Comparison of ENCODE assay signal across 23 mouse cellular contexts in genomic region chr19:41462166-41462735, GRCm38 (mm10). TPM values are rescaled to one million over a fixed set of nuclear protein-coding genes. Genes with fewer than 3 reads are reported as not detected.
DNase-seq lines count a peak whose midpoint lies in the region; ATAC-seq and TF ChIP-seq lines count a peak whose summit lies in the region.
"Had no signal": no experiment of that assay in that cellular context is flagged by ENCODE, and none has a peak within 500 bp of the region (broad histone marks: within the 10 kb centered on the region; RNA-seq: fewer than 3 reads in every experiment).

No protein-coding gene starts in this region.

- H3K27me3 ChIP-seq in heart, embryonic 10.5 days (ENCODE audit: insufficient read depth, poor library complexity, severe bottlenecking), result no peaks in the 10 kb centered on the region
- no peaks in the 10 kb centered on the region for H3K27me3 ChIP-seq in heart, embryonic 11.5 days (ENCODE audit: control insufficient read depth, insufficient read depth, low read length)
- no peaks in the 10 kb centered on the region for H3K27me3 ChIP-seq in liver, adult 2 months (ENCODE audit: control insufficient read depth, insufficient read depth, low read length)
- no peaks in the 10 kb centered on the region for H3K27me3 ChIP-seq in midbrain, embryonic 11.5 days (ENCODE audit: control insufficient read depth, insufficient read depth, low read length)
- H3K27me3 ChIP-seq in midbrain, postnatal 0 days (ENCODE audit: insufficient read depth, low read length), result no peaks in the 10 kb centered on the region
- H3K27me3 ChIP-seq: embryonic facial prominence, embryonic 13.5 days; embryonic facial prominence, embryonic 15.5 days; forebrain, embryonic 12.5 days had no signal

- H3K79me2 ChIP-seq in liver, adult 2 months (ENCODE audit: control insufficient read depth, insufficient read depth, low read length), result no peaks in the 10 kb centered on the region

- H3K27ac ChIP-seq in heart, embryonic 10.5 days, result no peak overlapping the region
- H3K27ac ChIP-seq in heart, embryonic 11.5 days (ENCODE audit: low read depth, low read length), result no peak overlapping the region
- no peak overlapping the region for H3K27ac ChIP-seq in liver, adult 2 months (replicated peaks; ENCODE audit: insufficient read depth, low read depth, low read length)
- H3K27ac ChIP-seq in midbrain, embryonic 11.5 days (ENCODE audit: low read depth, low read length), result no peak overlapping the region
- no peak overlapping the region for H3K27ac ChIP-seq in midbrain, postnatal 0 days (ENCODE audit: low read depth, low read length)
- H3K27ac ChIP-seq: embryonic facial prominence, embryonic 13.5 days; embryonic facial prominence, embryonic 15.5 days; forebrain, embryonic 10.5 days; forebrain, embryonic 12.5 days had no signal

- no peak overlapping the region for H3K4me2 ChIP-seq in heart, embryonic 11.5 days
- no peak overlapping the region for H3K4me2 ChIP-seq in midbrain, embryonic 11.5 days
- H3K4me2 ChIP-seq in midbrain, postnatal 0 days (ENCODE audit: low read depth, low read length, poor library complexity, severe bottlenecking), result no peak overlapping the region
- H3K4me2 ChIP-seq: embryonic facial prominence, embryonic 13.5 days; embryonic facial prominence, embryonic 15.5 days; forebrain, embryonic 12.5 days had no signal

- WGBS in heart, embryonic 10.5 days, result 82% methylated on average over 9 of the region's 9 CpGs
- 82% methylated on average over 9 of the region's 9 CpGs for WGBS in heart, embryonic 11.5 days (ENCODE audit: insufficient replicate concordance)
- 62% methylated on average over 9 of the region's 9 CpGs for WGBS in liver, adult 2 months
- WGBS in midbrain, embryonic 11.5 days, result 80% methylated on average over 9 of the region's 9 CpGs
- WGBS in midbrain, postnatal 0 days, result 79% methylated on average over 9 of the region's 9 CpGs

- no peak overlapping the region for H3K9ac ChIP-seq in heart, embryonic 11.5 days (ENCODE audit: low read depth, low read length)
- H3K9ac ChIP-seq in liver, adult 2 months (ENCODE audit: low read depth, low read length), result no peak overlapping the region
- H3K9ac ChIP-seq in midbrain, embryonic 11.5 days (ENCODE audit: low read length), result no peak overlapping the region
- no peak overlapping the region for H3K9ac ChIP-seq in midbrain, postnatal 0 days (replicated peaks; ENCODE audit: low read length, poor library complexity, severe bottlenecking)
- H3K9ac ChIP-seq: embryonic facial prominence, embryonic 13.5 days; embryonic facial prominence, embryonic 15.5 days; forebrain, embryonic 12.5 days had no signal

- no peak for ATAC-seq in heart, embryonic 11.5 days (replicated peaks; ENCODE audit: insufficient number of reproducible peaks, low FRiP score, low TSS enrichment)
- no peak for ATAC-seq in midbrain, embryonic 11.5 days (ENCODE audit: low FRiP score)
- no peak for ATAC-seq in midbrain, postnatal 0 days (ENCODE audit: low FRiP score)
- ATAC-seq: forebrain, embryonic 14.5 days had no signal

- H3K36me3 ChIP-seq in heart, embryonic 10.5 days, result no peaks in the 10 kb centered on the region
- H3K36me3 ChIP-seq in heart, embryonic 11.5 days (ENCODE audit: control insufficient read depth, insufficient read depth, low read length), result no peaks in the 10 kb centered on the region
- no peaks in the 10 kb centered on the region for H3K36me3 ChIP-seq in liver, adult 2 months (ENCODE audit: control insufficient read depth, insufficient read depth, low read length)
- no peaks in the 10 kb centered on the region for H3K36me3 ChIP-seq in midbrain, embryonic 11.5 days (ENCODE audit: control insufficient read depth, insufficient read depth, low read length)
- no peaks in the 10 kb centered on the region for H3K36me3 ChIP-seq in midbrain, postnatal 0 days (ENCODE audit: insufficient read depth, low read length)
- H3K36me3 ChIP-seq: embryonic facial prominence, embryonic 13.5 days; embryonic facial prominence, embryonic 15.5 days; forebrain, embryonic 10.5 days; forebrain, embryonic 12.5 days had no signal

- DNase-seq in heart, embryonic 10.5 days (ENCODE audit: low spot score), result peak; percentile 57
- peak; percentile 77 for DNase-seq in liver, adult 2 months (ENCODE audit: extremely low read depth, low read depth, low spot score)
- DNase-seq in liver, result no peak
- peak; percentile 49 for DNase-seq in midbrain, embryonic 11.5 days (ENCODE audit: low spot score, missing footprints)
- DNase-seq in midbrain, postnatal 0 days (ENCODE audit: low spot score), result no peak
- no peak for DNase-seq in lung, postnatal 14 days
- DNase-seq: adrenal gland, adult 2 months; adrenal gland, postnatal 10 days; adrenal gland, postnatal 25 days; cerebellum, adult 11 months; cerebellum, adult 18-20 months; cerebellum, adult 8-10 months; cerebellum, adult 9-11 months; cerebellum, postnatal 14 days; cerebellum, postnatal 36 days; embryo, embryonic 11 days had no signal

- no peak overlapping the region for H3K4me3 ChIP-seq in heart, embryonic 10.5 days
- H3K4me3 ChIP-seq in heart, embryonic 11.5 days (ENCODE audit: low read depth, low read length), result no peak overlapping the region
- H3K4me3 ChIP-seq in liver, adult 2 months (ENCODE audit: insufficient read depth, low read depth, low read length), result no peak overlapping the region
- H3K4me3 ChIP-seq in midbrain, embryonic 11.5 days (ENCODE audit: low read depth, low read length), result no peak overlapping the region
- H3K4me3 ChIP-seq in midbrain, postnatal 0 days (ENCODE audit: low read depth, low read length), result no peak overlapping the region
- H3K4me3 ChIP-seq: embryonic facial prominence, embryonic 13.5 days; embryonic facial prominence, embryonic 15.5 days; erythroblast, embryonic 14.5 days; forebrain, embryonic 10.5 days; forebrain, embryonic 12.5 days had no signal

- H3K9me3 ChIP-seq in heart, embryonic 10.5 days, result no peaks in the 10 kb centered on the region
- no peaks in the 10 kb centered on the region for H3K9me3 ChIP-seq in heart, embryonic 11.5 days (replicated peaks; ENCODE audit: control insufficient read depth, low read length)
- H3K9me3 ChIP-seq in midbrain, embryonic 11.5 days (ENCODE audit: control insufficient read depth, low read length), result no peaks in the 10 kb centered on the region
- H3K9me3 ChIP-seq in midbrain, postnatal 0 days (ENCODE audit: low read length), result no peaks in the 10 kb centered on the region
- H3K9me3 ChIP-seq: embryonic facial prominence, embryonic 13.5 days; embryonic facial prominence, embryonic 15.5 days; forebrain, embryonic 10.5 days; forebrain, embryonic 12.5 days had no signal

- TF ChIP-seq CTCF in liver, adult 2 months (IDR thresholded peaks at IDR 0.05; ENCODE audit: low read depth, low read length), result no peak
- no peak for TF ChIP-seq CTCF in midbrain, postnatal 0 days (IDR thresholded peaks at IDR 0.05)

- no peaks in the 10 kb centered on the region for H3K4me1 ChIP-seq in heart, embryonic 10.5 days
- no peaks in the 10 kb centered on the region for H3K4me1 ChIP-seq in heart, embryonic 11.5 days (ENCODE audit: control insufficient read depth, insufficient read depth, low read length)
- 0 out of 2 replicates have a peak, but pooled peaks cover 4% of the 10 kb centered on the region for H3K4me1 ChIP-seq in liver, adult 2 months (ENCODE audit: control insufficient read depth, insufficient read depth, low read length)
- no peaks in the 10 kb centered on the region for H3K4me1 ChIP-seq in midbrain, embryonic 11.5 days (ENCODE audit: control insufficient read depth, insufficient read depth, low read length)
- no peaks in the 10 kb centered on the region for H3K4me1 ChIP-seq in midbrain, postnatal 0 days (ENCODE audit: insufficient read depth, low read length)
- H3K4me1 ChIP-seq: embryonic facial prominence, embryonic 13.5 days; embryonic facial prominence, embryonic 15.5 days; forebrain, embryonic 10.5 days; forebrain, embryonic 12.5 days had no signal

- TF ChIP-seq POLR2A in liver, adult 2 months (IDR thresholded peaks at IDR 0.05; ENCODE audit: extremely low read depth, insufficient read depth, low read length), result no peak

RNA-seq across cellular contexts. Expression of gene Lcor, which starts 20.2 kb away (rescaled TPM):
- 12.4 and 12.5 TPM in 2 replicates for polyA plus RNA-seq in heart, embryonic 10.5 days (2016; fragmentation: Nextera tagmentation; extraction: Ambion mirVana)
- polyA plus RNA-seq in heart, embryonic 11.5 days (2014; fragmentation: Nextera tagmentation; extraction: Ambion mirVana), result 13.1 and 16.3 TPM in 2 replicates
- 17.1 and 18.1 TPM in 2 replicates for total RNA-seq in liver, adult 2 months (2014; rRNA removed)
- 2.3 and 2.6 TPM in 2 replicates for polyA plus RNA-seq in liver, adult 2 months (2012; rRNA removed)
- 31.3 and 34.1 TPM in 2 replicates for polyA plus RNA-seq in midbrain, embryonic 11.5 days (2014; fragmentation: Nextera tagmentation; extraction: Ambion mirVana)
- 15.9 and 22.4 TPM in 2 replicates for total RNA-seq in midbrain, postnatal 0 days (2014; rRNA removed)
- 11.1 and 13.4 TPM in 2 replicates for polyA plus RNA-seq in midbrain, postnatal 0 days (2015; fragmentation: Nextera tagmentation; extraction: Ambion mirVana)

Comparison
In these comparisons a context has a peak if more than half of its experiments do, and no peak if none do; other contexts are left out.
1. DNase-seq: peak in heart, embryonic 10.5 days (single experiment), liver, adult 2 months (single experiment) and midbrain, embryonic 11.5 days (single experiment); none in liver (single experiment), midbrain, postnatal 0 days (single experiment) and lung, postnatal 14 days (single experiment).